Mouse (Mus musculus) CH12.LX (cell line): ENCODE measurements around the gene Sptbn4. TPM values are rescaled to one million over a fixed set of nuclear protein-coding genes. Genes with fewer than 3 reads are reported as not detected.

Experiments
- DNase-seq: peaks from one replicate; pipeline ENCODE4 v3.0.0-alpha.2; 2013; ENCODE audit errors: extremely low read depth
- H3K27ac ChIP-seq: 2 replicates; pipeline ENCODE4 v1.5.1; 2012; ENCODE audit warnings: low read depth, mild to moderate bottlenecking, control low read depth, moderate library complexity; ENCODE audit not compliant: insufficient read depth
- H3K27me3 ChIP-seq: replicated peaks from 2 replicates; pipeline ENCODE3; 2012; ENCODE audit warnings: inconsistent platforms
- H3K36me3 ChIP-seq, 2 experiments: replicated peaks in 1 of 2; 2 replicates each; pipeline versions ENCODE3 to v1.6.1; 2012; ENCODE audit warnings: inconsistent platforms in 1 of 2, low read length in 1 of 2, mild to moderate bottlenecking in 1 of 2, mixed read lengths in 1 of 2, moderate library complexity in 1 of 2; ENCODE audit not compliant: control insufficient read depth in 1 of 2, insufficient read depth in 1 of 2
- H3K4me1 ChIP-seq, 2 experiments: 2 replicates each; pipeline ENCODE4 v1.6.1; 2012; ENCODE audit warnings: inconsistent platforms in 1 of 2, moderate library complexity in 1 of 2; ENCODE audit not compliant: insufficient read depth in 2 of 2, control insufficient read depth in 1 of 2
- H3K4me2 ChIP-seq: 2 replicates; pipeline ENCODE4 v1.6.1; 2012; ENCODE audit warnings: low read depth, mild to moderate bottlenecking, control low read depth; ENCODE audit not compliant: poor library complexity, insufficient read depth, severe bottlenecking
- H3K4me3 ChIP-seq, 3 experiments: fragments of 150-350 bp in 1 of 3; sonication (generic) in 1 of 3; replicated peaks in 1 of 3; 2 replicates each; pipeline versions ENCODE3 to v1.5.1; 2011 to 2012; ENCODE audit warnings: low read depth in 2 of 3, low read length in 2 of 3, mild to moderate bottlenecking in 2 of 3, moderate library complexity in 2 of 3, control low read depth in 1 of 3, improper control_type of control experiment in 1 of 3, inconsistent platforms in 1 of 3, mixed read lengths in 1 of 3; ENCODE audit not compliant: poor library complexity in 1 of 3
- H3K79me2 ChIP-seq: replicated peaks from 2 replicates; pipeline ENCODE4 v1.6.1; 2012; ENCODE audit warnings: mild to moderate bottlenecking, moderate library complexity; ENCODE audit not compliant: control insufficient read depth, poor library complexity, insufficient read depth, severe bottlenecking; ENCODE audit errors: extremely low read depth
- H3K9ac ChIP-seq: 2 replicates; pipeline ENCODE4 v1.6.1; 2012; ENCODE audit warnings: low read depth, mild to moderate bottlenecking, control low read depth, moderate library complexity; ENCODE audit not compliant: insufficient read depth
- H3K9me3 ChIP-seq: replicated peaks from 2 replicates; pipeline ENCODE3; 2012; ENCODE audit warnings: low read length, inconsistent platforms, mixed read lengths
- BHLHE40 ChIP-seq: IDR thresholded peaks from 2 replicates; pipeline ENCODE4 v1.6.1; 2011; ENCODE audit warnings: mild to moderate bottlenecking, low read depth, low read length, improper control_type of control experiment
- CTCF ChIP-seq, 2 experiments: IDR thresholded peaks in 1 of 2; conservative IDR thresholded peaks in 1 of 2; 2 replicates each; pipeline ENCODE4 v1.5.1; 2011 to 2012; ENCODE audit warnings: low read depth in 2 of 2, low read length in 2 of 2, improper control_type of control experiment in 1 of 2, inconsistent platforms in 1 of 2, mild to moderate bottlenecking in 1 of 2, moderate library complexity in 1 of 2
- ELF1 ChIP-seq: IDR thresholded peaks from 2 replicates; pipeline ENCODE4 v1.6.1; 2014; ENCODE audit warnings: low read depth, mild to moderate bottlenecking, inconsistent platforms, low read length, improper control_type of control experiment
- EP300 ChIP-seq: IDR thresholded peaks from 2 replicates; pipeline ENCODE4 v1.6.1; 2011; ENCODE audit warnings: low read length, improper control_type of control experiment
- GABPA ChIP-seq: IDR thresholded peaks from 2 replicates; pipeline ENCODE4 v1.6.1; 2012; ENCODE audit warnings: low read depth, low read length, improper control_type of control experiment, inconsistent platforms; ENCODE audit not compliant: insufficient replicate concordance
- IRF4 ChIP-seq: IDR thresholded peaks from 2 replicates; pipeline ENCODE4 v1.6.1; 2014; ENCODE audit warnings: low read depth, mild to moderate bottlenecking, inconsistent platforms, low read length, improper control_type of control experiment
- JUN ChIP-seq: IDR thresholded peaks from 2 replicates; pipeline ENCODE4 v1.6.1; 2011; ENCODE audit warnings: low read depth, mild to moderate bottlenecking, low read length, improper control_type of control experiment, moderate library complexity; ENCODE audit not compliant: insufficient read depth
- KAT2A ChIP-seq: IDR thresholded peaks from 2 replicates; pipeline ENCODE4 v1.6.1; 2012; ENCODE audit warnings: low read length, improper control_type of control experiment, inconsistent platforms; ENCODE audit not compliant: insufficient replicate concordance
- MEF2A ChIP-seq: IDR thresholded peaks from 2 replicates; pipeline ENCODE4 v1.6.1; 2014; ENCODE audit warnings: low read depth, mild to moderate bottlenecking, inconsistent platforms, low read length, improper control_type of control experiment, borderline replicate concordance
- PAX5 ChIP-seq: IDR thresholded peaks from 2 replicates; pipeline ENCODE4 v1.6.1; 2012; ENCODE audit warnings: low read length, inconsistent platforms, mixed read lengths
- POLR2AphosphoS2 ChIP-seq: IDR thresholded peaks from 2 replicates; pipeline ENCODE4 v1.6.1; 2011; ENCODE audit warnings: low read depth, low read length, improper control_type of control experiment
- RCOR1 ChIP-seq: conservative IDR thresholded peaks from 2 replicates; pipeline ENCODE4 v1.6.1; 2012; ENCODE audit warnings: low read depth, mild to moderate bottlenecking, inconsistent platforms, low read length, improper control_type of control experiment
- SMC3 ChIP-seq: IDR thresholded peaks from 2 replicates; pipeline ENCODE4 v1.6.1; 2011; ENCODE audit warnings: low read depth, low read length, improper control_type of control experiment
- TBP ChIP-seq: conservative IDR thresholded peaks from 2 replicates; pipeline ENCODE4 v1.6.1; 2011; ENCODE audit warnings: low read depth, low read length, improper control_type of control experiment
- USF1 ChIP-seq: IDR thresholded peaks from 2 replicates; pipeline ENCODE4 v1.6.1; 2014; ENCODE audit warnings: low read depth, mild to moderate bottlenecking, inconsistent platforms, low read length, improper control_type of control experiment
- USF2 ChIP-seq: conservative IDR thresholded peaks from 2 replicates; pipeline ENCODE4 v1.6.1; 2011; ENCODE audit warnings: low read depth, low read length, improper control_type of control experiment
- ZC3H11A ChIP-seq: IDR thresholded peaks from 2 replicates; pipeline ENCODE4 v1.6.1; 2012; ENCODE audit warnings: low read depth, mild to moderate bottlenecking, inconsistent platforms, low read length, improper control_type of control experiment
- ZKSCAN1 ChIP-seq: IDR thresholded peaks from 2 replicates; pipeline ENCODE4 v1.6.1; 2012; ENCODE audit warnings: low read depth, inconsistent platforms, low read length, improper control_type of control experiment, borderline replicate concordance
- ZMIZ1 ChIP-seq: IDR thresholded peaks from 2 replicates; pipeline ENCODE4 v1.6.1; 2012; ENCODE audit warnings: low read depth, mild to moderate bottlenecking, inconsistent platforms, low read length, improper control_type of control experiment
- dilution Hi-C: fragments of 300-500 bp; cut with MboI; formaldehyde crosslinking; loops from 2 replicates; pipeline ENCODE4 v1.14.3; 2020; ENCODE audit warnings: low sequenced_read_pairs; ENCODE audit not compliant: extremely low pct_unique_long_range_greater_than_20kb, extremely low pct_ligation_motif_present
- in situ Hi-C: fragments of 300-500 bp; cut with MboI; formaldehyde crosslinking; loops from 3 replicates; pipeline ENCODE4 v1.14.3; 2019; ENCODE audit warnings: low sequenced_read_pairs, low pct_ligation_motif_present, low pct_unique_long_range_greater_than_20kb, mixed read lengths
- polyA plus RNA-seq: library from polyadenylated mRNA; unstranded; fragments of >175 nt; gene quantifications from 2 replicates; pipeline ENCODE4 v1.2.1, GENCODE M21; 2012; ENCODE audit warnings: low read depth; ENCODE audit not compliant: insufficient read length
- total RNA-seq, 2 experiments: library from RNA; depleted of rRNA; stranded (reverse); fragments of 300-350 nt in 1 of 2; fragments of >200 nt in 1 of 2; gene quantifications; 2 replicates each; pipeline ENCODE4 v1.2.3; 2012 to 2014

Sptbn4 gene
- total and polyA plus RNA-seq, 3 experiments, result 0.21 to 0.38 (median 0.24) TPM

GRCm38 (mm10) chr7:27455273-27455672, 7.8 kb upstream of the Sptbn4 start:
- H3K4me2 ChIP-seq, result no peak overlapping the region
- dilution Hi-C loops, result no loop called here
- no peak overlapping the region for H3K27ac ChIP-seq
- no peak overlapping the region for H3K9ac ChIP-seq
- H3K79me2 ChIP-seq, result no peaks in the 10 kb centered on the region
- no peaks in the 10 kb centered on the region for H3K27me3 ChIP-seq
- DNase-seq, result no peak
- 0 out of 4 replicates have a peak, but pooled peaks of 1 of the 2 experiments have one; percentile 0 for TF ChIP-seq CTCF (conservative IDR thresholded peaks at IDR 0.05 in 1 of 2, IDR thresholded peaks at IDR 0.05 in 1 of 2; ENCODE audit: low read depth in 2 of 2, low read length in 2 of 2)
- no peak for TF ChIP-seq MEF2A
- TF ChIP-seq PAX5, result no peak
- H3K4me1 ChIP-seq, result peaks cover 0 to 11% of the 10 kb centered on the region in 2 experiments; a peak in 2 of 4 replicates
- in situ Hi-C loops, result no loop called here
- H3K4me3 ChIP-seq, result no peak overlapping the region
- no peaks in the 10 kb centered on the region for H3K36me3 ChIP-seq
- H3K9me3 ChIP-seq, result peaks cover 2% of the 10 kb centered on the region

DNA sequence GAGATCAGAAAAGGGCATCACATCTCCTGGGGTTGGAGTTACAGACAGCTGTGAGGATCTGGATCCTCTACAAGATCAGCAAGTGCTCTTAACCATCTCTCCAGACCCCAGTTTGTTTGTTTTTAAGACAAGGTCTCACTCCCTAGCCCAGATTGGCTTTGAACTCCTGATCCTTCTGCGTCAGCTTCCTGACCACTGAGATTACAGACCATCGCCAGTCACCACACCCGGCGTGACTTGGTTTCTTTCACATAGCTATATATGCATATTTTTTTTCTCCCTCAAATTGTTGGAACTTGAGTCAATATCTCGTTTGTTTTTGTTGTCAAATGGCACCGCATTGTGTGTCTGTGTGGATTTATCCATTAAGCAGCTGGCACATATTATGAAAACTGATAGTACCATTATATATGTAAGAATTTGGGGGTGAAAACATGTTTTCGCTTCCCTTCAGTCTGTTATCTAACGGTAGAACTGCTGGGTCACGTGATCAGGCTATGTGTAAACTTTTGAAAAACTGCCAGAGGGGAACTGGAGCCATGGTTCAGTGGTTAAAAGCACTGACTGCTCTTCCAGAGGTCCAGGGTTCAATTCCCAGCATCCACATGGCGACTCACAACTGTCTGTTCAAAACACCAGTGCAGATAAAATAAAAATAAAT, 7.1 kb upstream of the Sptbn4 start:
- Histone ChIP-seq H3K27me3 (no peaks in the 10 kb centered on the region), H3K4me3 (no peak overlapping the region), H3K9ac (no peak overlapping the region), H3K79me2 (no peaks in the 10 kb centered on the region), H3K36me3 (no peaks in the 10 kb centered on the region), H3K9me3 (peaks cover 2% of the 10 kb centered on the region), H3K4me2 (no peak overlapping the region), H3K4me1 (peaks cover 0 to 11% of the 10 kb centered on the region in 2 experiments; a peak in 2 of 4 replicates)
- dilution Hi-C loops, result no loop called here
- TF ChIP-seq RCOR1, result no peak
- TF ChIP-seq EP300, result no peak
- TF ChIP-seq ZC3H11A, result no peak
- TF ChIP-seq TBP, result 0 out of 2 replicates have a peak, but pooled peaks have one; percentile 50
- peak; percentile 57 for TF ChIP-seq USF1
- TF ChIP-seq BHLHE40, result peak; percentile 27; the same call in 1 of the 2 replicates
- peak; percentile 52 for TF ChIP-seq USF2
- TF ChIP-seq, all 38 proteins: peak for 4
- in situ Hi-C loops, result no loop called here
- no peak overlapping the region for H3K27ac ChIP-seq
- DNase-seq, result no peak

GRCm38 (mm10) chr7:27452206-27452770, 4.8 kb upstream of the Sptbn4 start:
- H3K79me2 ChIP-seq, result no peaks in the 10 kb centered on the region
- H3K27ac ChIP-seq, result no peak overlapping the region
- H3K4me2 ChIP-seq, result no peak overlapping the region
- peaks cover 2% of the 10 kb centered on the region for H3K9me3 ChIP-seq
- no peak overlapping the region for H3K4me3 ChIP-seq
- peaks cover 2 to 25% of the 10 kb centered on the region in 2 experiments for H3K4me1 ChIP-seq
- no peak for DNase-seq
- H3K36me3 ChIP-seq, result no peaks in the 10 kb centered on the region
- H3K27me3 ChIP-seq, result peaks cover 4% of the 10 kb centered on the region
- dilution Hi-C loops (no loop called here), in situ Hi-C loops (no loop called here)
- TF ChIP-seq RCOR1 (no peak), KAT2A (no peak), ZMIZ1 (no peak), USF2 (no peak), IRF4 (no peak), POLR2AphosphoS2 (no peak), ZKSCAN1 (no peak), TBP (no peak), SMC3 (no peak), GABPA (no peak), EP300 (no peak), JUN (no peak), ELF1 (no peak)
- no peak overlapping the region for H3K9ac ChIP-seq
